Mouse (Mus musculus) testis, adult 2 months (tissue): Measurements from ENCODE around the gene Snx29. TPM values are rescaled to one million over a fixed set of nuclear protein-coding genes. Genes with fewer than 3 reads are reported as not detected.

Experiments
- H3K27ac ChIP-seq: fragments of 200-500 bp; 2 replicates; pipeline ENCODE4 v1.5.1; 2012; ENCODE audit warnings: low read depth, low read length; ENCODE audit not compliant: control insufficient read depth, insufficient read depth
- H3K27me3 ChIP-seq: fragments of 200-500 bp; 2 replicates; pipeline ENCODE4 v1.6.1; 2012; ENCODE audit warnings: mild to moderate bottlenecking, low read length, moderate library complexity; ENCODE audit not compliant: control insufficient read depth, insufficient read depth
- H3K36me3 ChIP-seq: fragments of 200-500 bp; 2 replicates; pipeline ENCODE4 v1.6.1; 2012; ENCODE audit warnings: mild to moderate bottlenecking, low read length; ENCODE audit not compliant: control insufficient read depth, insufficient read depth
- H3K4me1 ChIP-seq: fragments of 200-500 bp; 2 replicates; pipeline ENCODE4 v1.6.1; 2012; ENCODE audit warnings: low read length; ENCODE audit not compliant: control insufficient read depth, insufficient read depth
- H3K4me3 ChIP-seq: fragments of 200-500 bp; 2 replicates; pipeline ENCODE4 v1.5.1; 2012; ENCODE audit warnings: low read depth, mild to moderate bottlenecking, low read length, moderate library complexity, mixed read lengths; ENCODE audit not compliant: control insufficient read depth
- CTCF ChIP-seq: fragments of 200-500 bp; IDR thresholded peaks from 2 replicates; pipeline ENCODE4 v1.5.1; 2012; ENCODE audit warnings: low read depth, mild to moderate bottlenecking, inconsistent platforms, low read length, moderate library complexity; ENCODE audit not compliant: control insufficient read depth, insufficient read depth, insufficient replicate concordance
- POLR2A ChIP-seq: fragments of 200-500 bp; IDR thresholded peaks from 2 replicates; pipeline ENCODE4 v1.6.1; 2012; ENCODE audit warnings: low read depth, mild to moderate bottlenecking, inconsistent platforms, low read length, moderate library complexity; ENCODE audit not compliant: control insufficient read depth
- polyA plus RNA-seq: library from polyadenylated mRNA; depleted of rRNA; stranded (reverse); fragments of >200 nt; gene quantifications from 2 replicates; pipeline ENCODE4 v1.2.3, GENCODE M21; 2012

Snx29 gene
- polyA plus RNA-seq, 1 experiment: 6.1 TPM

- no peaks in the 10 kb centered on the region for H3K36me3 ChIP-seq
- no peaks in the 10 kb centered on the region for H3K27me3 ChIP-seq
- no peaks in the 10 kb centered on the region for H3K4me1 ChIP-seq
- no peak overlapping the region for H3K4me3 ChIP-seq
- no peak overlapping the region for H3K27ac ChIP-seq
- TF ChIP-seq POLR2A (no peak), CTCF (no peak)
These were observed 278.8 kb downstream of the Snx29 start for GRCm38 (mm10) chr16:11601336-11602082.

GRCm38 (mm10) chr16:11603667-11604422 lies 281.1 kb downstream of the Snx29 start:
- no peaks in the 10 kb centered on the region for H3K36me3 ChIP-seq
- no peak overlapping the region for H3K27ac ChIP-seq
- H3K4me3 ChIP-seq: peak overlapping the region; percentile 75
- H3K4me1 ChIP-seq: no peaks in the 10 kb centered on the region
- TF ChIP-seq CTCF (peak; percentile 46; the same call in 1 of the 2 replicates), POLR2A (no peak)
- no peaks in the 10 kb centered on the region for H3K27me3 ChIP-seq

DNA sequence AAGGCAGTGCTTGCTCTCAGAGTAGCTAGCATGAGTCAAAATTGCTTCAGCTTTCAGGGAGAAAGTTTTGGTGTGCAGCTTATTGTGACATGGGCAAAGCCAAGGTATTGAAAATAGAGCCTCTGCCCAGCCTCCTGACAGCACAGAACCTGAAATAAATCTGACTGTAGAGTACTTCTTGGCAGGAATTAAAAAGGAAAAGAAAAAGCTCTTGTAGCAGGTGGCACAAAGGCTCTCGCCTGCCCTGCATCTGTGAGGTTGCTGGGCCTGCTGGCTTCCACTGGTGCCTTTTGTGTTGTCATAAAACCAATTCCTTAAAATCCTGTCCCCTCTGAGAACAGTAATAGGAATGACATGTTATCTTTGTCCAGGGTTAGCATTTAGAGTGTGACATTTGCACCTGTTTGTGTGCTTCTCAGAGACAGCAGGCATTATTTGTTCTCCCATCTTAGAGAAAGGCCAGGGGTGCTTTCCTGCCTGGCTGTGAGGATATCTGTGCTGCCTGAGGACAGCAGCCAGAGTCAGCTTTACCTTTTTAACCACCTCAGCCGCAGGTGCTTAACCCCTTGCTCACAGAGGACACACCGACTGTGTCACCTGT lies 289.9 kb downstream of the Snx29 start:
- H3K4me1 ChIP-seq: 0 out of 2 replicates have a peak, but pooled peaks cover 2% of the 10 kb centered on the region
- TF ChIP-seq POLR2A: no peak
- no peak for TF ChIP-seq CTCF
- no peaks in the 10 kb centered on the region for H3K36me3 ChIP-seq
- H3K27ac ChIP-seq: no peak overlapping the region
- H3K27me3 ChIP-seq: no peaks in the 10 kb centered on the region
- no peak overlapping the region for H3K4me3 ChIP-seq

DNA sequence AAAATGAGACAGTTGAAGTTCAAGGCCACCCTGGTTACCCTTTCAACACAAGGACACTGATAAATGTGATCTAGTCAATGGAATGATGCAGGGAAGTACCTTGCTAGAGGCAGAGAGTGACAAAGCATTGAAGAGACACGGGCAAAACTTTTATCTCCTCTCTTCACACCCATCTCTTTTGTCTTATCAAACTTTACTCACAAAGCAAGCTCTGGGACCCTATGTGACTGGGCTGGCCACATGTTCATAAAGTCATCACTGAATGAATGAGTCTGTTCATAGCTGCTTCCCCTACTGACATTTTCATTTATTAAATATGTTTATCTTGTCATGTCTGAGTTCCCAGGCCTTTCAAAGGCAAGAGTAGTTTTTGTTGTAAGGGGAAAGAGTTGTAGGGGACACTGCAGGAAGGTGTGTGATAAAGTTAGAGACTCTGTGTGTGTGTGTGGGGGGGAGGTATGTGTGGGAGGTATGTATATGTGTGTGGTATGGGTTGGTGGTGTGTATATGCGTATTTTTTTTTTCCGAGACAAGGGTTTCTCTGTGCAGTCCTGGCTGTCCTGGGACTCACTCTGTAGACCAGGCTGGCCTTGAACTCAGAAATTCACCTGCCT lies 291.8 kb downstream of the Snx29 start:
- H3K36me3 ChIP-seq: no peaks in the 10 kb centered on the region
- no peaks in the 10 kb centered on the region for H3K27me3 ChIP-seq
- no peak overlapping the region for H3K27ac ChIP-seq
- H3K4me3 ChIP-seq: no peak overlapping the region
- 0 out of 2 replicates have a peak, but pooled peaks cover 2% of the 10 kb centered on the region for H3K4me1 ChIP-seq
- TF ChIP-seq CTCF (no peak), POLR2A (no peak)

GRCm38 (mm10) chr16:11615633-11616032 lies 292.9 kb downstream of the Snx29 start:
- Histone ChIP-seq H3K4me1 (0 out of 2 replicates have a peak, but pooled peaks cover 2% of the 10 kb centered on the region), H3K36me3 (no peaks in the 10 kb centered on the region), H3K4me3 (no peak overlapping the region), H3K27me3 (no peaks in the 10 kb centered on the region), H3K27ac (no peak overlapping the region)
- no peak for TF ChIP-seq POLR2A
- TF ChIP-seq CTCF: no peak

- no peaks in the 10 kb centered on the region for H3K27me3 ChIP-seq
- 0 out of 2 replicates have a peak, but pooled peaks cover 2% of the 10 kb centered on the region for H3K4me1 ChIP-seq
- no peaks in the 10 kb centered on the region for H3K36me3 ChIP-seq
- H3K4me3 ChIP-seq: no peak overlapping the region
- TF ChIP-seq CTCF: no peak
- TF ChIP-seq POLR2A: no peak
- no peak overlapping the region for H3K27ac ChIP-seq
These were observed 297.2 kb downstream of the Snx29 start for GRCm38 (mm10) chr16:11619951-11620350.
